Mouse (Mus musculus) midbrain, embryonic 12.5 days (tissue): ENCODE measurements around the gene Syne3. TPM values are rescaled to one million over a fixed set of nuclear protein-coding genes. Genes with fewer than 3 reads are reported as not detected.

ENCODE experiments used
- ATAC-seq: fragments of 200-750 bp; cut with Nextera tagmentation; 2 replicates; pipeline ENCODE4 v1.8.0; 2017; ENCODE audit warnings: low read depth, moderate TSS enrichment, moderate library complexity; ENCODE audit not compliant: low FRiP score
- H3K27ac ChIP-seq: fragments of 300-500 bp; sonication (generic); replicated peaks from 2 replicates; pipeline ENCODE4 v1.5.1; 2016; ENCODE audit warnings: mild to moderate bottlenecking
- H3K27me3 ChIP-seq: fragments of 300-500 bp; sonication (generic); 2 replicates; pipeline ENCODE4 v1.6.1; 2016; ENCODE audit warnings: mild to moderate bottlenecking
- H3K36me3 ChIP-seq: fragments of 300-500 bp; sonication (generic); 2 replicates; pipeline ENCODE4 v1.6.1; 2016
- H3K4me1 ChIP-seq: fragments of 300-500 bp; sonication (generic); 2 replicates; pipeline ENCODE4 v1.6.1; 2016
- H3K4me2 ChIP-seq: fragments of 300-500 bp; sonication (generic); replicated peaks from 2 replicates; pipeline ENCODE4 v1.6.1; 2016; ENCODE audit warnings: mild to moderate bottlenecking, moderate library complexity
- H3K4me3 ChIP-seq: fragments of 300-500 bp; sonication (generic); 2 replicates; pipeline ENCODE4 v1.5.1; 2016; ENCODE audit warnings: mild to moderate bottlenecking
- H3K9ac ChIP-seq: fragments of 300-500 bp; sonication (generic); replicated peaks from 2 replicates; pipeline ENCODE4 v1.6.1; 2016; ENCODE audit warnings: mild to moderate bottlenecking, moderate library complexity
- H3K9me3 ChIP-seq: fragments of 300-500 bp; sonication (generic); 2 replicates; pipeline ENCODE4 v1.6.1; 2016; ENCODE audit warnings: mild to moderate bottlenecking
- WGBS: fragments of 180-500 bp; shearing (Covaris S2); methylation state at CpG from one replicate; pipeline ENCODE4 v1.1.7; 2016; 5-methylcytosine and 5-hydroxymethylcytosine counted together
- polyA plus RNA-seq: library from polyadenylated mRNA; unstranded; fragments of >200 nt; fragmentation: Nextera tagmentation; extraction: Ambion mirVana; gene quantifications from 2 replicates; pipeline ENCODE4 v1.2.1, GENCODE M21; 2016

Syne3 gene
- polyA plus RNA-seq, 1 experiment from 2014 or later, result 0.18 TPM

GRCm38 (mm10) chr12:104955003-104955800 is 54.4 kb downstream of the Syne3 start:
- Histone ChIP-seq H3K27ac (no peak overlapping the region), H3K9ac (no peak overlapping the region), H3K27me3 (0 out of 2 replicates have a peak, but pooled peaks cover 6% of the 10 kb centered on the region), H3K4me3 (no peak overlapping the region), H3K4me1 (0 out of 2 replicates have a peak, but pooled peaks cover 4% of the 10 kb centered on the region), H3K36me3 (no peaks in the 10 kb centered on the region), H3K4me2 (no peak overlapping the region), H3K9me3 (no peaks in the 10 kb centered on the region)
- WGBS, result 72% methylated on average over 17 of the region's 17 CpGs
- ATAC-seq, result no peak

- no peak for ATAC-seq
- H3K27me3 ChIP-seq, result 0 out of 2 replicates have a peak, but pooled peaks cover 6% of the 10 kb centered on the region
Measured at GRCm38 (mm10) chr12:104953941-104954340, 55.7 kb downstream of the Syne3 start.

GRCm38 (mm10) chr12:104952458-104952857 is 57.2 kb downstream of the Syne3 start:
- no peaks in the 10 kb centered on the region for H3K9me3 ChIP-seq
- peak; percentile 66 for ATAC-seq
- no peak overlapping the region for H3K27ac ChIP-seq
- no peak overlapping the region for H3K9ac ChIP-seq
- H3K36me3 ChIP-seq, result no peaks in the 10 kb centered on the region
- H3K4me2 ChIP-seq, result no peak overlapping the region
- H3K27me3 ChIP-seq, result 0 out of 2 replicates have a peak, but pooled peaks cover 6% of the 10 kb centered on the region
- H3K4me3 ChIP-seq, result no peak overlapping the region
- 0 out of 2 replicates have a peak, but pooled peaks cover 4% of the 10 kb centered on the region for H3K4me1 ChIP-seq
- 15% methylated on average over 5 of the region's 5 CpGs for WGBS

More at GRCm38 (mm10) chr12:104953941-104954340, 55.7 kb downstream of the Syne3 start:
- H3K4me3 ChIP-seq, result no peak overlapping the region
- H3K27ac ChIP-seq, result no peak overlapping the region
- 18% methylated on average over 4 of the region's 4 CpGs for WGBS
- H3K4me2 ChIP-seq, result no peak overlapping the region
- no peak overlapping the region for H3K9ac ChIP-seq
- no peaks in the 10 kb centered on the region for H3K36me3 ChIP-seq
- H3K9me3 ChIP-seq, result no peaks in the 10 kb centered on the region
- H3K4me1 ChIP-seq, result 0 out of 2 replicates have a peak, but pooled peaks cover 4% of the 10 kb centered on the region

- Histone ChIP-seq H3K9ac (no peak overlapping the region), H3K4me2 (no peak overlapping the region), H3K4me1 (no peaks in the 10 kb centered on the region), H3K27me3 (no peaks in the 10 kb centered on the region), H3K9me3 (no peaks in the 10 kb centered on the region), H3K36me3 (no peaks in the 10 kb centered on the region), H3K27ac (no peak overlapping the region), H3K4me3 (no peak overlapping the region)
- 95% methylated on average over 2 of the region's 2 CpGs for WGBS
- no peak for ATAC-seq
Measured at GRCm38 (mm10) chr12:104947911-104948310, 61.7 kb downstream of the Syne3 start.

- ATAC-seq, result no peak
- Histone ChIP-seq H3K27me3 (no peaks in the 10 kb centered on the region), H3K27ac (no peak overlapping the region), H3K9me3 (no peaks in the 10 kb centered on the region), H3K36me3 (no peaks in the 10 kb centered on the region), H3K4me2 (no peak overlapping the region), H3K4me3 (no peak overlapping the region), H3K4me1 (no peaks in the 10 kb centered on the region), H3K9ac (no peak overlapping the region)
- 92% methylated on average over 6 of the region's 6 CpGs for WGBS
Measured at GRCm38 (mm10) chr12:104946231-104946630, 63.4 kb downstream of the Syne3 start.

- no peaks in the 10 kb centered on the region; the same call in 1 of the 2 replicates for H3K4me1 ChIP-seq
- H3K9me3 ChIP-seq, result peaks cover 4% of the 10 kb centered on the region; the same call in 1 of the 2 replicates
- H3K9ac ChIP-seq, result no peak overlapping the region
- H3K27ac ChIP-seq, result no peak overlapping the region
- H3K4me3 ChIP-seq, result no peak overlapping the region
- no peaks in the 10 kb centered on the region for H3K36me3 ChIP-seq
- no peak for ATAC-seq
- no peak overlapping the region for H3K4me2 ChIP-seq
- 77% methylated on average over 9 of the region's 9 CpGs for WGBS
- peaks cover 16% of the 10 kb centered on the region for H3K27me3 ChIP-seq
Measured at GRCm38 (mm10) chr12:104940466-104940865, 69.1 kb downstream of the Syne3 start.

- peak; percentile 50 for ATAC-seq
- Histone ChIP-seq H3K4me2 (no peak overlapping the region), H3K27ac (no peak overlapping the region), H3K9ac (no peak overlapping the region), H3K4me3 (no peak overlapping the region), H3K36me3 (no peaks in the 10 kb centered on the region), H3K4me1 (no peaks in the 10 kb centered on the region; the same call in 1 of the 2 replicates), H3K27me3 (peaks cover 16% of the 10 kb centered on the region), H3K9me3 (peaks cover 4% of the 10 kb centered on the region; the same call in 1 of the 2 replicates)
- WGBS, result 11% methylated on average over 4 of the region's 4 CpGs
Measured at GRCm38 (mm10) chr12:104940027-104940386, 69.6 kb downstream of the Syne3 start.

GRCm38 (mm10) chr12:104939372-104940026 is 70.1 kb downstream of the Syne3 start:
- Histone ChIP-seq H3K9me3 (peaks cover 4% of the 10 kb centered on the region; the same call in 1 of the 2 replicates), H3K36me3 (no peaks in the 10 kb centered on the region), H3K9ac (no peak overlapping the region), H3K27me3 (peaks cover 16% of the 10 kb centered on the region), H3K27ac (no peak overlapping the region), H3K4me1 (no peaks in the 10 kb centered on the region; the same call in 1 of the 2 replicates), H3K4me3 (no peak overlapping the region), H3K4me2 (no peak overlapping the region)
- peak; percentile 89 for ATAC-seq
- 41% methylated on average over 13 of the region's 13 CpGs for WGBS

GRCm38 (mm10) chr12:104938935-104939334 is 70.7 kb downstream of the Syne3 start:
- H3K4me1 ChIP-seq, result no peaks in the 10 kb centered on the region; the same call in 1 of the 2 replicates
- no peak overlapping the region for H3K4me2 ChIP-seq
- peaks cover 16% of the 10 kb centered on the region for H3K27me3 ChIP-seq
- H3K36me3 ChIP-seq, result no peaks in the 10 kb centered on the region
- H3K9me3 ChIP-seq, result peaks cover 4% of the 10 kb centered on the region; the same call in 1 of the 2 replicates
- WGBS, result 75% methylated on average over 5 of the region's 5 CpGs
- H3K27ac ChIP-seq, result no peak overlapping the region
- H3K9ac ChIP-seq, result no peak overlapping the region
- no peak overlapping the region for H3K4me3 ChIP-seq
- no peak for ATAC-seq

- H3K9me3 ChIP-seq, result peaks cover 4% of the 10 kb centered on the region; the same call in 1 of the 2 replicates
- H3K4me1 ChIP-seq, result no peaks in the 10 kb centered on the region; the same call in 1 of the 2 replicates
- WGBS, result 67% methylated on average over 4 of the region's 4 CpGs
- no peak overlapping the region for H3K4me2 ChIP-seq
- no peaks in the 10 kb centered on the region for H3K36me3 ChIP-seq
- H3K27ac ChIP-seq, result no peak overlapping the region
- no peak for ATAC-seq
- no peak overlapping the region for H3K4me3 ChIP-seq
- H3K27me3 ChIP-seq, result peaks cover 19% of the 10 kb centered on the region
- no peak overlapping the region for H3K9ac ChIP-seq
Measured at GRCm38 (mm10) chr12:104936223-104936622, 73.4 kb downstream of the Syne3 start.

- Histone ChIP-seq H3K4me3 (no peak overlapping the region), H3K9ac (no peak overlapping the region), H3K4me1 (no peaks in the 10 kb centered on the region; the same call in 1 of the 2 replicates), H3K36me3 (no peaks in the 10 kb centered on the region), H3K27ac (no peak overlapping the region), H3K4me2 (no peak overlapping the region), H3K9me3 (peaks cover 4% of the 10 kb centered on the region; the same call in 1 of the 2 replicates), H3K27me3 (peaks cover 13% of the 10 kb centered on the region)
- ATAC-seq, result no peak
- WGBS, result 95% methylated on average over 8 of the region's 8 CpGs
Measured at GRCm38 (mm10) chr12:104935144-104935543, 74.5 kb downstream of the Syne3 start.

GRCm38 (mm10) chr12:104933800-104934199 is 75.8 kb downstream of the Syne3 start:
- H3K4me3 ChIP-seq, result no peak overlapping the region
- no peak overlapping the region for H3K4me2 ChIP-seq
- ATAC-seq, result no peak
- H3K27ac ChIP-seq, result no peak overlapping the region
- no peaks in the 10 kb centered on the region for H3K4me1 ChIP-seq
- H3K36me3 ChIP-seq, result no peaks in the 10 kb centered on the region
- 83% methylated on average over 13 of the region's 13 CpGs for WGBS
- peaks cover 4% of the 10 kb centered on the region; the same call in 1 of the 2 replicates for H3K9me3 ChIP-seq
- H3K9ac ChIP-seq, result no peak overlapping the region
- peaks cover 10% of the 10 kb centered on the region for H3K27me3 ChIP-seq
